1 mouse cellular context compared by ENCODE assay signal in the genomic region with DNA sequence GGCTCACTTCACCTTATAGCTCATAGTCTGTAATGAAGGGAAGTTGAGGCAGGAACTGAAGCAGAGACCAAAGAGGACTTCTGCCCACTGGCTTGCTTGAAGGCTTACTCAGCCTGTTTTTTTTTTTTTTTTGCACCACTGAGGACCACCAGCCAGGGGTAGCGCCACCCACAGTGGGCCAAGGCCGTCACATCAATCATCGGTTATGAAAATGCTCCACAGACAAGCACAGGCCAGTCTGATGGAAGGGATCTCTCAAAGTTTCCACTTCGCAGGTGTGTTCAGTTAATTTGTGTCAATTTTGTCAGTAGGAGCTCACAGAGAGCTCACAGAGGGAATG.
TF ChIP-seq lines count a peak whose summit lies in the region.

No protein-coding gene starts in this region.

TF ChIP-seq in MEL, 35 proteins besides CTCF, POLR2A, EP300 and RAD21:
- TF ChIP-seq JUND (IDR thresholded peaks at IDR 0.05; ENCODE audit: low read depth, low read length) = no peak
- TF ChIP-seq ELF1 (IDR thresholded peaks at IDR 0.05; ENCODE audit: low read depth, low read length) = no peak
- no peak for TF ChIP-seq USF1 (IDR thresholded peaks at IDR 0.05; ENCODE audit: low read depth, low read length)
- no peak for TF ChIP-seq ZC3H11A (IDR thresholded peaks at IDR 0.05; ENCODE audit: low read depth, low read length)
- TF ChIP-seq ETS1 (IDR thresholded peaks at IDR 0.05; ENCODE audit: low read depth, low read length) = no peak
- no peak for TF ChIP-seq GATA1 (IDR thresholded peaks at IDR 0.05; ENCODE audit: low read depth, low read length)
- TF ChIP-seq MAZ (IDR thresholded peaks at IDR 0.05; ENCODE audit: low read depth, low read length) = 0 out of 2 replicates have a peak, but pooled peaks have one; percentile 8
